Mouse (Mus musculus): ENCODE results near the gene Apba3.
"Not testable (repeated sequence)": the region's sequence is repeated elsewhere in the genome, so short reads cannot be mapped to it uniquely, and the experiment has no call there.

The Apba3 gene

GRCm38 (mm10) chr10:81266211-81267105 is at the start of gene Apba3, which contains the start of gene Mrpl54:
Gene Apba3, plus strand, starts transcription at chr10:81266960.
Gene Mrpl54, minus strand, starts transcription at chr10:81266934.
- H3K27me3 ChIP-seq (ENCODE audit: control insufficient read depth, insufficient read depth, low read length, poor library complexity, severe bottlenecking), result no peaks in the 10 kb centered on the region
- DNase-seq (ENCODE audit: low read depth, low spot score), result peak; percentile 98

GRCm38 (mm10) chr10:81217267-81217666 is 49.5 kb upstream of the Apba3 start:
- peak; percentile 68 for DNase-seq (ENCODE audit: low read depth, low spot score)
- H3K27me3 ChIP-seq (ENCODE audit: control insufficient read depth, insufficient read depth, low read length, poor library complexity, severe bottlenecking); H3K36me3 ChIP-seq (ENCODE audit: control insufficient read depth, insufficient read depth, low read length, poor library complexity, severe bottlenecking): not testable (repeated sequence)

More at GRCm38 (mm10) chr10:81266211-81267105, at the start of gene Apba3, which contains the start of gene Mrpl54:
- H3K36me3 ChIP-seq (ENCODE audit: control insufficient read depth, insufficient read depth, low read length, poor library complexity, severe bottlenecking), result peaks cover 6% of the 10 kb centered on the region

GRCm38 (mm10) chr10:81217964-81218363 is 48.8 kb upstream of the Apba3 start:
- H3K27me3 ChIP-seq (ENCODE audit: control insufficient read depth, insufficient read depth, low read length, poor library complexity, severe bottlenecking), result no peaks in the 10 kb centered on the region
- H3K36me3 ChIP-seq (ENCODE audit: control insufficient read depth, insufficient read depth, low read length, poor library complexity, severe bottlenecking), result no peaks in the 10 kb centered on the region
- peak; percentile 89 for DNase-seq (ENCODE audit: low read depth, low spot score)

GRCm38 (mm10) chr10:81221402-81222015 is 45.3 kb upstream of the Apba3 start:
- Histone ChIP-seq H3K36me3 (ENCODE audit: control insufficient read depth, insufficient read depth, low read length, poor library complexity, severe bottlenecking) (no peaks in the 10 kb centered on the region), H3K27me3 (ENCODE audit: control insufficient read depth, insufficient read depth, low read length, poor library complexity, severe bottlenecking) (no peaks in the 10 kb centered on the region)
- peak; percentile 60 for DNase-seq (ENCODE audit: low read depth, low spot score)

GRCm38 (mm10) chr10:81223731-81224130 is 43.0 kb upstream of the Apba3 start:
- DNase-seq (ENCODE audit: low read depth, low spot score); H3K36me3 ChIP-seq (ENCODE audit: control insufficient read depth, insufficient read depth, low read length, poor library complexity, severe bottlenecking); H3K27me3 ChIP-seq (ENCODE audit: control insufficient read depth, insufficient read depth, low read length, poor library complexity, severe bottlenecking): not testable (repeated sequence)

- DNase-seq (ENCODE audit: low read depth, low spot score), result no peak
- Histone ChIP-seq H3K36me3 (ENCODE audit: control insufficient read depth, insufficient read depth, low read length, poor library complexity, severe bottlenecking) (no peaks in the 10 kb centered on the region), H3K27me3 (ENCODE audit: control insufficient read depth, insufficient read depth, low read length, poor library complexity, severe bottlenecking) (no peaks in the 10 kb centered on the region)
These were observed 36.9 kb upstream of the Apba3 start for GRCm38 (mm10) chr10:81229735-81230437.

- no peaks in the 10 kb centered on the region for H3K36me3 ChIP-seq (ENCODE audit: control insufficient read depth, insufficient read depth, low read length, poor library complexity, severe bottlenecking)
These were observed 36.1 kb upstream of the Apba3 start, which contains the start of gene Atcay for GRCm38 (mm10) chr10:81230438-81231332. Gene Atcay, minus strand, starts transcription at chr10:81230833.

GRCm38 (mm10) chr10:81231436-81231835 is 35.3 kb upstream of the Apba3 start:
- H3K27me3 ChIP-seq (ENCODE audit: control insufficient read depth, insufficient read depth, low read length, poor library complexity, severe bottlenecking), result no peaks in the 10 kb centered on the region
- DNase-seq (ENCODE audit: low read depth, low spot score), result no peak

More at GRCm38 (mm10) chr10:81230438-81231332, 36.1 kb upstream of the Apba3 start, which contains the start of gene Atcay:
- H3K27me3 ChIP-seq (ENCODE audit: control insufficient read depth, insufficient read depth, low read length, poor library complexity, severe bottlenecking), result no peaks in the 10 kb centered on the region
- peak; percentile 46 for DNase-seq (ENCODE audit: low read depth, low spot score)

GRCm38 (mm10) chr10:81232580-81233225 is 34.1 kb upstream of the Apba3 start, which contains the start of gene Zfr2:
Gene Zfr2, plus strand, starts transcription at chr10:81233155.
- DNase-seq (ENCODE audit: low read depth, low spot score), result peak; percentile 96
- H3K27me3 ChIP-seq (ENCODE audit: control insufficient read depth, insufficient read depth, low read length, poor library complexity, severe bottlenecking), result no peaks in the 10 kb centered on the region
- no peaks in the 10 kb centered on the region for H3K36me3 ChIP-seq (ENCODE audit: control insufficient read depth, insufficient read depth, low read length, poor library complexity, severe bottlenecking)

More at GRCm38 (mm10) chr10:81231436-81231835, 35.3 kb upstream of the Apba3 start:
- H3K36me3 ChIP-seq (ENCODE audit: control insufficient read depth, insufficient read depth, low read length, poor library complexity, severe bottlenecking), result no peaks in the 10 kb centered on the region

- no peaks in the 10 kb centered on the region for H3K36me3 ChIP-seq (ENCODE audit: control insufficient read depth, insufficient read depth, low read length, poor library complexity, severe bottlenecking)
- no peak for DNase-seq (ENCODE audit: low read depth, low spot score)
- H3K27me3 ChIP-seq (ENCODE audit: control insufficient read depth, insufficient read depth, low read length, poor library complexity, severe bottlenecking), result no peaks in the 10 kb centered on the region
These were observed 33.6 kb upstream of the Apba3 start for GRCm38 (mm10) chr10:81233226-81233585.

- Histone ChIP-seq H3K36me3 (ENCODE audit: control insufficient read depth, insufficient read depth, low read length, poor library complexity, severe bottlenecking) (no peaks in the 10 kb centered on the region), H3K27me3 (ENCODE audit: control insufficient read depth, insufficient read depth, low read length, poor library complexity, severe bottlenecking) (no peaks in the 10 kb centered on the region; the same call in 1 of the 2 replicates)
- no peak for DNase-seq (ENCODE audit: low read depth, low spot score)
These were observed 32.6 kb upstream of the Apba3 start for GRCm38 (mm10) chr10:81234206-81234605.

GRCm38 (mm10) chr10:81236471-81237268 is 30.1 kb upstream of the Apba3 start:
- no peaks in the 10 kb centered on the region; the same call in 1 of the 2 replicates for H3K27me3 ChIP-seq (ENCODE audit: control insufficient read depth, insufficient read depth, low read length, poor library complexity, severe bottlenecking)
- H3K36me3 ChIP-seq (ENCODE audit: control insufficient read depth, insufficient read depth, low read length, poor library complexity, severe bottlenecking), result no peaks in the 10 kb centered on the region
- no peak for DNase-seq (ENCODE audit: low read depth, low spot score)

- no peaks in the 10 kb centered on the region; the same call in 1 of the 2 replicates for H3K27me3 ChIP-seq (ENCODE audit: control insufficient read depth, insufficient read depth, low read length, poor library complexity, severe bottlenecking)
- DNase-seq (ENCODE audit: low read depth, low spot score), result no peak
- no peaks in the 10 kb centered on the region for H3K36me3 ChIP-seq (ENCODE audit: control insufficient read depth, insufficient read depth, low read length, poor library complexity, severe bottlenecking)
These were observed 28.1 kb upstream of the Apba3 start for GRCm38 (mm10) chr10:81238618-81239017.

Measured in splenic B cell, adult 2 months (primary cell).